Mouse (Mus musculus) liver, embryonic 14.5 days (tissue): ENCODE results near the gene Lingo2. TPM values are rescaled to one million over a fixed set of nuclear protein-coding genes. Genes with fewer than 3 reads are reported as not detected.
"Not testable (repeated sequence)": the region's sequence is repeated elsewhere in the genome, so short reads cannot be mapped to it uniquely, and the experiment has no call there.

ENCODE experiments used
- ATAC-seq: fragments of 200-750 bp; cut with Nextera tagmentation; 2 replicates; pipeline ENCODE4 v1.8.0; 2017; ENCODE audit warnings: moderate number of reproducible peaks, mild to moderate bottlenecking, moderate library complexity; ENCODE audit not compliant: insufficient read depth
- DNase-seq, 3 experiments: peaks; one replicate each; pipeline ENCODE4 v3.0.0-alpha.2; 2012 to 2013; ENCODE audit warnings: low read depth in 3 of 3, low spot score in 3 of 3
- H3K27ac ChIP-seq: fragments of 300-500 bp; sonication (generic); 2 replicates; pipeline ENCODE4 v1.5.1; 2014; ENCODE audit warnings: moderate library complexity, mild to moderate bottlenecking, control low read depth, inconsistent platforms
- H3K27me3 ChIP-seq: fragments of 300-500 bp; sonication (generic); 2 replicates; pipeline ENCODE4 v1.6.1; 2014; ENCODE audit warnings: mild to moderate bottlenecking, low read length, moderate library complexity; ENCODE audit not compliant: control insufficient read depth, insufficient read depth
- H3K36me3 ChIP-seq: fragments of 300-500 bp; sonication (generic); replicated peaks from 2 replicates; pipeline ENCODE4 v1.6.1; 2014; ENCODE audit warnings: low read depth; ENCODE audit not compliant: control insufficient read depth, insufficient read depth
- H3K4me1 ChIP-seq, 2 experiments: fragments of 200-500 bp in 1 of 2; fragments of 300-500 bp in 1 of 2; sonication (generic) in 1 of 2; replicated peaks; 2 replicates each; pipeline ENCODE4 v1.6.1; 2012 to 2014; ENCODE audit warnings: antibody characterized with exemption in 1 of 2, inconsistent platforms in 1 of 2, low read length in 1 of 2; ENCODE audit not compliant: control insufficient read depth in 2 of 2, insufficient read depth in 2 of 2
- H3K4me2 ChIP-seq: fragments of 300-500 bp; sonication (generic); 2 replicates; pipeline ENCODE4 v1.6.1; 2014; ENCODE audit warnings: low read depth, mild to moderate bottlenecking, control low read depth, moderate library complexity
- H3K4me3 ChIP-seq, 2 experiments: fragments of 200-500 bp in 1 of 2; fragments of 300-500 bp in 1 of 2; sonication (generic) in 1 of 2; 2 replicates each; pipeline ENCODE4 v1.5.1; 2012 to 2014; ENCODE audit warnings: low read depth in 2 of 2, low read length in 2 of 2, mild to moderate bottlenecking in 2 of 2, control low read depth in 1 of 2, inconsistent platforms in 1 of 2, moderate library complexity in 1 of 2; ENCODE audit not compliant: insufficient read depth in 1 of 2
- H3K9ac ChIP-seq: fragments of 300-500 bp; sonication (generic); replicated peaks from 2 replicates; pipeline ENCODE4 v1.6.1; 2014; ENCODE audit warnings: mild to moderate bottlenecking, control low read depth, moderate library complexity
- H3K9me3 ChIP-seq: fragments of 300-500 bp; sonication (generic); 2 replicates; pipeline ENCODE4 v1.6.1; 2016; ENCODE audit warnings: low read length, mixed read lengths; ENCODE audit not compliant: control insufficient read depth
- CTCF ChIP-seq: IDR thresholded peaks from 2 replicates; pipeline ENCODE4 v1.5.1; 2016; ENCODE audit warnings: antibody characterized with exemption, low read depth, control low read depth
- EP300 ChIP-seq: IDR thresholded peaks from 2 replicates; pipeline ENCODE4 v1.6.1; 2016; ENCODE audit warnings: antibody characterized with exemption, low read depth
- WGBS: fragments of 180-500 bp; shearing (Covaris S2); extraction: QIAGEN DNeasy Blood & Tissue Kit; methylation state at CpG from one replicate; pipeline ENCODE4 v1.1.7; 2014; ENCODE audit not compliant: insufficient replicate concordance; 5-methylcytosine and 5-hydroxymethylcytosine counted together
- microRNA counts: library from miRNA; unstranded; fragments of <30 nt; microRNA quantifications from one replicate; lab custom pipeline; 2016
- microRNA-seq: library from miRNA; unstranded; fragments of <30 nt; microRNA quantifications from one replicate; pipeline ENCODE4, GENCODE M21; 2016
- polyA plus RNA-seq, 2 experiments: library from polyadenylated mRNA; depleted of rRNA in 1 of 2; stranded (reverse) in 1 of 2; unstranded in 1 of 2; fragments of >200 nt; fragmentation: Nextera tagmentation in 1 of 2; extraction: Ambion mirVana in 1 of 2; gene quantifications; 2 replicates each; pipeline versions ENCODE4 v1.2.1 to v1.2.3; 2012 to 2014

Gene Lingo2
- polyA plus RNA-seq, 2 experiments, result 0.01 TPM; not detected in 1

DNA sequence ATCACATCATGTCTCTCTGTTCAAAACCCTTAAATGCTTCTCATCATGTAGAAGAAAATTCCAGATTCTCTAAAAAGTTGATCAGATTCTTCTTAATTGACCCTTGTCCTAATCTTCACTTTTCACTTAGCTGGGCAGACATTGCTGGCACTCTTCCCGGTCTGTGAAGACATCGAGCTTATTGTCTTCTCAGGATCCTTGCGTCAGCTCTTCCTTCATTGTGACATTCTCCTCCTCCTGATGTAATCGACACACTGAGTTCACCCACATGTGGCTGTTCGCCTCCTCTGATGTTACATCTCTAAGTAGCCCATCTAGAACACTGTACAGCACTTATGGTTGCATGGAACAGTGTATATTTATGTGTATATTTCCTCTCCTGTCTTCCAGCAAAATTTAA, 1261.0 kb downstream of the Lingo2 start:
- no peak for ATAC-seq

DNA sequence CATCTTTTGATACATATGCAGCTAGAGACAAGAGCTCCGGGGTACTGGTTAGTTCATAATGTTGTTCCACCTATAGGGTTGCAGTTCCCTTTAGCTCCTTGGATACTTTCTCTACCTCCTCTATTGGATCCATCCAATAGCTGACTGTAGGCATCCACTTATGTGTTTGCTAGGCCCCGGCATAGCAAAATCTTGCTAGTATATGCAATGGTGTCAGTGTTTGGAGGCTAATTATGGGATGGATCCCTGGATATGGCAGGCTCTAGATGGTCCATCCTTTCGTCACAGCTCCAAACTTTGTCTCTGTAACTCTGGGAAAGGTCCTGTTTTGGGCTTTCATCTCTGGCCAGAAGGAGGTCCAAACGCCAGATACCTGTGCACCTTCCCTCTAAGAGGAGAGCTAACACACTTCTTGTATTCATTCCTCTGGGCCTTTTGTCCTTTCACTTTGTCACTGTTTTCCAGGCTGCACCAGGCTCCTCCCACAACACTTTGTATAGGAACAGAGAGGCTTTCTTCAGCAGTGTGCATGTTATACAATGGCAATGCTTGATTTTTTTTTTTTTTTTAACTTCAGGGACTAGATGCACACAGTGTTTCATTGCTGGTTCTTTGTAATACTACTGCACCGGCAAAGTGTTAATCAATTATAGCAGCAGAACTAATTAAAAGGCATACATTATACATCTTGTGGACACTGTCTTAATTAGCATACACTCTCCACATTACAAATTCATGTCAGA, 1262.9 kb downstream of the Lingo2 start:
- not testable (repeated sequence) for DNase-seq, H3K27ac ChIP-seq, H3K4me3 ChIP-seq, ATAC-seq, H3K4me1 ChIP-seq, H3K4me2 ChIP-seq, H3K9ac ChIP-seq, H3K36me3 ChIP-seq, H3K9me3 ChIP-seq, H3K27me3 ChIP-seq
- 59% methylated on average over 5 of the region's 5 CpGs for WGBS

More for the DNA sequence above, 1261.0 kb downstream of the Lingo2 start:
- Histone ChIP-seq H3K9ac (no peak overlapping the region), H3K4me3 (no peak overlapping the region), H3K27me3 (no peaks in the 10 kb centered on the region), H3K36me3 (no peaks in the 10 kb centered on the region), H3K9me3 (no peaks in the 10 kb centered on the region), H3K4me1 (no peaks in the 10 kb centered on the region), H3K4me2 (no peak overlapping the region), H3K27ac (no peak overlapping the region)
- WGBS, result 60% methylated on average over 5 of the region's 5 CpGs
- TF ChIP-seq EP300, result no peak
- TF ChIP-seq CTCF, result no peak
- no peak for DNase-seq

MicroRNA genes within 50 kb of the gene (microRNA counts, 519-probe panel; counts per million panel counts)
- 69.9 counts per million for microRNA mmu-miR-873 (lab: Ali Mortazavi, UCI)
- 69.9 counts per million for microRNA mmu-miR-876-3p (lab: Ali Mortazavi, UCI)
- 69.9 counts per million for microRNA mmu-miR-876-5p (lab: Ali Mortazavi, UCI)

Small RNA genes lying within 50 kb of the gene (microRNA-seq; reads per million reads assigned to microRNA genes)
- gene Mir873a, result not detected
- not detected for gene Mir873b
- not detected for gene Mir876
